Mouse (Mus musculus) A20 (cell line): ENCODE measurements around the gene Rab26.

Experiments
- DNase-seq: peaks from one replicate; pipeline ENCODE4 v3.0.0-alpha.2; 2011; ENCODE audit warnings: low read depth, low spot score

Rab26 gene

DNA sequence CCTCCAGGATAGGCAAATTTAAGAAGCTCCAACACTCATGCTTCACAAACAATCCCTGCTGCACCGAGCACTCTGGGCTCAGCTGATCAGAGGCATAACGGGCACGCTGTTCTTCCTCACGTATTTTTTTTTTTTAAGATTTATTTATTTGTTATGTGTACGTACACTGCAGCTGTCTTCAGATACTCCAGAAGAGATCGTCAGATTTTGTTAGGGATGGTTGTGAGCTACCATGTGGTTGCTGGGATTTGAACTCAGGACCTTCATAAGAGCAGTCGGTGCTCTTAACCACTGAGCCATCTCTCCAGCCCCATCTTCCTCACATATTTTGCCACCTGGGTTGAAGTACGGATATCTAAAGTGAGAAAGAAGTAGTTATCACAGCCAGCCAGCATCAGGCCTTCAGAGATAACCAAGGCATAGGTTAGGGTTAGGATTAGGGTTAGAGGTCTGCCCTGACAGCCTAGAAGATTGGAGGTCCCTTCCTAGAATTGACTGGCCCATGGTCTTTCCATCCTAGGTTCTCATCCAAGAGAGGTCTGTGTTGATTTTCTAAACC lies at the start of gene Rab26:
Gene Rab26, minus strand, starts transcription at position 51 of the 559 bp plus-strand sequence.
- no peak for DNase-seq

DNA sequence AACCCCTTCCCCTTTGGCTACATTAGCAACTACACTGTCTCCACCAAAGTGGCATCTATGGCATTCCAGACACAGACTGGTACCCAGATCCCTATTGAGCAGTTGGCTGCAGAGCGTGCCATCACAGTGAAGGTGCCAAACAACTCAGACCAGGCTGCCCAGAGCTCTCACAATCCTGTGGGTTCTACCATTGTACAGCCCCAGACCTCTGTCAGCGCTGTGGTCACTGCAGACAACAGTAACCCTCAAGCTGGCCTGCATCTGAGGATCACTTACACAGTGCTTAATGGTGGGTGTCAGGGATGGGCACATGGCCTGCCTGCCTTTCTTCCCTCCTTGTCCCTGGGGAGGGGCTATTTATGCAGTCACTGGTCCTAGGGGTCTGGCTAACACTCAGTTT lies 46.3 kb upstream of the Rab26 start:
- DNase-seq = no peak

DNA sequence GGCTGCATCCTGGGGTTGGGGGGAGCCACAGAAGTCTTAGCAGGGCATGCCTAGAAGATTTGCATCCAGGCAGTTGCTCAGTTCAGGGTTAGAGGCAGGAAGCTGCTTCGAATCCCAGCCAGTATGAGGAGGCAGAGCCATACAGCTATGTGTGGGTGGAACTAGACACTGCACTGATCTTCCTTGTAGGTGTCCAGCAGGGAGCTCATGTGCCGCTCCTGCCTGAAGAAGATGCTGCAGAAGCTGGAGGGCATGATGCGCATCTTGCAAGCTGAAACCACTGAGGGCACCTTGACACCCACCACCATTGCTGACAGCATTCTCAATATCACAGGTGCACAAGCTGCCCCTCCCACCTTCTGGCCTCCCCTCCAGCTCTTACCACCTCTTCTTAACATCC lies 45.5 kb upstream of the Rab26 start:
- no peak for DNase-seq

DNA sequence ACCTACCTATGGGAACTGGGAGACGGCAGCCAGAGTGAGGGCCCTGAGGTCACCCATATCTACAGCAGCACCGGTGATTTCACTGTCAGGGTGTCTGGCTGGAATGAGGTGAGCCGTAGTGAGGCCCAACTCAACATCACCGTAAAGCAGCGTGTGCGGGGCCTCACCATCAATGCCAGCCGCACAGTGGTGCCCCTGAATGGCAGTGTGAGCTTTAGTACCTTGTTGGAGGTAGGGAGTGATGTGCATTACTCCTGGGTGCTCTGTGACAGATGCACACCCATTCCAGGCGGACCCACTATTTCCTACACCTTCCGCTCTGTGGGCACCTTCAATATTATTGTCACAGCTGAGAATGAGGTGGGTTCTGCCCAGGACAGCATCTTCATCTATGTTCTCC lies 39.8 kb upstream of the Rab26 start:
- no peak for DNase-seq

DNA sequence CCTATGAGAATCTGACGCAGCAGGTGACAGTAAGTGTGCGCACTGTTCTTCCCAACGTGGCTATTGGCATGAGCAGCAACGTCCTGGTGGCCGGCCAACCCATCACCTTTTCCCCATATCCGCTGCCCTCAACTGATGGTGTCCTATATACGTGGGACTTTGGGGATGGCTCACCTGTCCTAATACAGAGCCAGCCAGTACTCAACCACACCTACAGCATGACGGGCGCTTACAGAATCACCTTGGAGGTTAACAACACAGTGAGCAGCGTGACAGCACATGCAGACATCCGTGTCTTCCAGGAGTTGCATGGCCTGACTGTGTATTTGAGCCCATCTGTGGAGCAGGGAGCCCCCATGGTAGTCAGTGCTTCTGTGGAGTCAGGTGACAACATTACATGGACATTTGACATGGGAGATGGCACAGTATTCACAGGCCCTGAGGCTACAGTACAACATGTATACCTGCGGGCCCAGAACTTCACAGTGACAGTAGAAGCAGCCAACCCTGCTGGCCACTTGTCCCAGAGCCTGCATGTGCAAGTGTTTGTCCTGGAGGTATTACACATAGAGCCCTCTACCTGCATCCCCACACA lies 38.7 kb upstream of the Rab26 start:
- DNase-seq = no peak

DNA sequence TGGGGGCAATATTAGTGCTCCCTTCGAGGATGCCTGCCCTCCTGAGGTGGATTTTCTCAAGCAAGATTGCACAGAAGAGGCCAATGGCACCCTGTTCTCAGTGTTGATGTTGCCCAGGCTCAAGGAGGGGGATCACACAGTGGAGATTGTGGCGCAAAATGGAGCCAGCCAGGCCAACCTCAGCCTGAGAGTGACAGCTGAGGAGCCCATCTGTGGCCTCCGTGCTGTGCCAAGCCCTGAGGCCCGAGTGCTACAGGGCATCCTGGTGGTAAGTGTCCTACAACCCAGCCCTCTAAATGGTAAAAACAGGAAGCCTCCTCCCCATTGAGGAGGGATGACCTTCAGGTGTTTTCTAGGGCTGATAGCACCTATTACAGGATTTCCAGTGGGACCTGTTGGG lies 35.8 kb upstream of the Rab26 start:
- DNase-seq = no peak

DNA sequence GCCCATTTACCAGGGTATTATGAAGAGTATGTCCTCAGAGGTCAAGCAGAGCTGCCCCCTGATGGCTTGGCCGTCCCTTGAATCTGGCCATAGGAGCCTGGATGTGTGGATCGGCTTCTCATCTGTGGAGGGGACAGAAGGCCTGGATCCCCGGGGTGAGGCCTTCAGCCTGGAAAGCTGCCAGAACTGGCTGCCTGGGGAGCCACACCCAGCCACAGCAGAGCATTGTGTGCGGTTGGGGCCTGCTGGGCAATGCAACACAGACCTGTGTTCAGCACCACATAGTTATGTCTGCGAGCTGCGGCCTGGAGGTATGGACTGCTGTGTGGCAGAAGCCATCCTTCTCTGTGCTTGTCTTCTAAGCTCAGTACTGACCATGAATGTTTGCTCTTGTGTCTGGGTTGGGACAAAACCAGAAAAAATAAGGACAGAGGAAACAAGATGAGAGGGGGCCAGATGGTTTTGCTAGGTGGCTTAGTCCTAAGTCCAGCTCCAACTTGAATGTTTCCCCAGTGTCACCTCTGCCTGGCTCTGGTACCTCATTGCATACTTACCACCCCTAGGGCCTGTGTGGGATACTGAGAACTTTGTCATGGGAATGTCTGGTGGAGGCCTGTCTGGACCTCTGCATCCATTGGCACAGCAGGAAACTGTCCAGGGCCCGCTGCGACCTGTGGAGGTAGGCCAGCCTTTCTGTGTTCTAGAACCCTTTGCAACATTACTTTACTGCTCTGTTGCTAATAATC lies 33.2 kb upstream of the Rab26 start:
- no peak for DNase-seq

DNA sequence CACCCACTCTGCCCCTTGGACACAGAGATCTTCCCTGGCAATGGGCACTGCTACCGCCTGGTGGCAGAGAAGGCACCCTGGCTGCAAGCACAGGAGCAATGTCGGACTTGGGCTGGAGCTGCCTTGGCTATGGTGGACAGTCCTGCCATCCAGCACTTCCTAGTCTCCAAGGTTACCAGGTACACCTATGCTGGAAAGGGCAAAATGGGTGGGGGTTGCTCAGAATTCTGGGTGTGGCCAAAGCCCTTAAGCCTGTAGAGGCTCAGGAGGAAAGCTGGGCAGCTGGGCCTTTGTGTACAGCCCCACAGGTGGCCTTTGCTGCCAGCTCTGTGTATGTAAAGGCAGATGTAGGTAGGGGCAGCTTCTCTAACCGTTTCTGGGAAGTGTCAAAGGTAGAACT lies 31.8 kb upstream of the Rab26 start:
- DNase-seq = no peak

DNA sequence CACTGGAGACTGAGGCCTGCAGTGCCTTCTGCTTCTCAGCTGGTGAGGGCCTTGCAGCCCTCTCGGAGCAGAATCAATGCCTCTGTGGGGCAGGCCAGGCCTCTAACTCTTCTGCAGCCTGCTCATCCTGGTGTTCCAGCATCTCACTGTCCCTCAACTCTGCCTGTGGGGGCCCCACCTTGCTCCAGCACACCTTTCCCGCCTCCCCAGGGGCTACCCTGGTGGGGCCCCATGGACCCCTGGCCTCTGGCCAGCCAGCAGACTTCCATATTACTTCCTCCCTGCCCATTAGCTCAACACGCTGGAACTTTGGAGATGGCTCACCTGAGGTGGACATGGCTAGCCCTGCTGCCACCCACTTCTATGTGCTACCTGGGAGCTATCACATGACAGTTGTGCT lies 31.1 kb upstream of the Rab26 start:
- DNase-seq = no peak

DNA sequence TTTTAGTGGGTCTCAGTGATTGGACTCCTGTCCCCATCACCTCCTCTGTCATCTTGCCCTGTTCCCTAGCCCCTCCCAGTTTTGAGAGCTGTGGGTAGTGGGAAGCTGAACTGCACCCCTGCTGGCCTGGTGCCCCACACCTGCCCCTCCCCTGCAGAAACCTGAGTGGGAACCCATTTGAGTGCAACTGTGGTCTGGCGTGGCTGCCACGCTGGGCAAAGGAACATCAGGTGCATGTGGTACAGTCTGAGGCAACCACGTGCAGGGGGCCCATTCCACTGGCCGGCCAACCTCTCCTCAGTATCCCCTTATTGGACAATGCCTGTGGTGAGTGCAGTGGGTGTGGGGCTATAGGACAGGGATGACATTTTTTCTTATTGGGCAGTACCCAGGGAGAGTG lies 30.4 kb upstream of the Rab26 start:
- DNase-seq = no peak

DNA sequence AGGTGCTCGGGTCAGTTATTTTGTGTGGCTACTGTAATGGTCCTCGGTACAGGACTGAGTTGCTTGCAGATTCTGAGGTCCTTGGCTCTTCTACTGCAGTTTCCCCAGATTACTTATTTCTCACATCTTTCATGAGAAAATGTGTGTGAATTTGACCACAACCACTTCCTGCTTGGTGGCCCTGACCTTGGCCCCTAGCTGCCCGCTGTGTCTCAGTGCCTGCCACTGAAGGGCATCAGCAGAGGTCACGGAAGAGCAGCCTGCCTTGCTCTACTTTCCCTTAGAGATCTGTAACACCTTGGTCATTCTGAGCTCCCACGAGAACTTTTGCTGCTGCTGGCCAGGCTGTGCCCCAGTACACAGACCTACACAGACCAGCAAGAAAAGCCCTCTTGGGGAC lies 29.6 kb upstream of the Rab26 start:
- no peak for DNase-seq

DNA sequence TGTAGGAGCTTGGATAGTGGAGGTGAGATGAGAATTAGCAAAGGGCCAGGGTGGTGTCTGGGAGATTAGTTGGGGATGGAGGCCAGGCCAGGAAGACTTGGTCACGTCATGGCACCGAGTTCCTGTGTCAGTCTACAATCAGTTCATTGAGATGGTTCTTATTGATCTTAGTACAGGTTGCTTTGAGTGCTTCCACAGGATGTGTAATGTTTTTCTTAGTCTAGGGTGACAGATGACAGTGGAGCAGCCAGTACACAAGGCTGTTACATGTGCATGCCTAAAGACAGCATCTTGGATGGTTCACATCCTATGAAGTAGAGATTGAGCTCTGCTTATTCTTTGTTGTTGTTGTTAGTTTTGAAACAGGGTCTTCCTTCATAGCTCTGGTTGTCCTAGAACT lies 27.6 kb upstream of the Rab26 start:
- no peak for DNase-seq

DNA sequence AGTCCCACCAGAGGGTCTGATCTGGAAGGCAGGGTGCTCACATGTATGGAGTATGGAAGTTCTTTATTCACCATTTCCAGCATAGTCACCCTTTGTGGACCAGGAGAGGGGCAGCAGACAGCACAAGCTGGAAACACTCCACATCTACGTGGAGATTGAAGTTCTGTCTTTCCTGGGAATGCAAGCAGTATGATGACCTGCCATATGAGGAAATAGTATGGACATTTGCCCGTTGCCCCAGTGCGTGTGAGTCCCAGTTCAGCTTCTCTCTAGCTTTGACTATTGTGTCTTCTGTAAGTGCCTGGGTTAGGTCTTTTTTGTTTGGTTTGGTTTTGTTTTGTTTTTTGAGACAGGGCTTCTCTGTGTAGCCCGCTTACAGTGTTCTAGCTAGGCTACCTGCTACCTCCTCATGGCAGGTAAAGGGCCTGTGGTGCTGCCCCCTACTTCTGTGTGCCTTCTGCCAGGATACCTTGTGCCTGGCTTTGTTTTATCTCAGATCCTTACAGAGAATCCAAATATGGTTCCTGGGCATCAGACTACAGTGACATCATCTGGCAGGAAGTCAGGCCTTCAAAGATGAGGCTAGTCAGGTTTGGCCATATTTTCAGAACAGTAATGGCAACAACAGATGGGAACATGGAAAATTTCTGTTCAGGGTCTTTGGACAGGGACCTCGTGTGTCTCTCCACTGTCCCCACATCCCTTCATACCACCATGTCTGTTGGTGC lies 26.5 kb upstream of the Rab26 start:
- DNase-seq = no peak

DNA sequence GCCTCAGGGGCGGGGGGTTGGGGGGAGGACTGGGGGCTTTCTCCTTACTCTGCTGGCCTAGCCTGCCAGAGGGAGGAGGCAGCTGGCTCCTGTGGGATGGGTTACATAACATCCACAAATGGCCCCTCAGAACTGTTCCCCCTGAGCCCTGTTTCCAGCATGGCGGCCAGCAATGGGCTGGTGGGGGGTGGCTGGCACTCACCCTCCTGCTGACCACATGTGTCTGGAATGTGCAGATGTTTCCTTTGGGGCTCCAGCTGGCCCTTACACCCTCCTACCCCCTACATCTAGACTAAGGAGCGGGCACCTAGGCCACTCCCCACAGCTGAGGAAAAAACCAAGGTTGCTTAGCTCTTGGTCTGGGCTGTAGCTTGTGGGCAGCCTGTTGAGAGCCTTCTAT lies 25.1 kb upstream of the Rab26 start:
- DNase-seq = no peak

DNA sequence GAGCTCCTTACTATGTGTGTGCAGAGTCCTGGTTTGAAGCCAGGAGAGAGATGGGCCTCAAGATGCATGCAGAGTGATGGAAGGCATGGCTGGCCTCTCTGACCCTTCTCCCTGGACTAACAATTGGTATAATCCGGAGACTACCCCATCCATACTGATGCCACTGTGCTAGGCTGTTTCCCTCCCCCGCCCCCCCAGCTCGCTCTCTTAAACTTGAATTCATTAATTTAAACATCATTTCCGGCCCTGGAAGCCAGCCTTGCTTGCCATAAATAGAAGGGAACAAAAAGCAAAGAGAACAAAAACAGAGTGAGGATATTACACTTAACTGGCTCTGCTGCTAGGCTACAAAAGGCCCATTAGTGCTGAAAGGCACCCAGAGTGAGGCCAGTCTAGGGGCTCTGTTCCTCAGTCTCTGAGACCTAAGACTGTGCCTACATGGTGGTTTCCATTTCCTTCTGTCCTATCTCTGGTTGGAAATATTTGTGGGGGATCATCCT lies 24.6 kb upstream of the Rab26 start:
- DNase-seq = no peak

DNA sequence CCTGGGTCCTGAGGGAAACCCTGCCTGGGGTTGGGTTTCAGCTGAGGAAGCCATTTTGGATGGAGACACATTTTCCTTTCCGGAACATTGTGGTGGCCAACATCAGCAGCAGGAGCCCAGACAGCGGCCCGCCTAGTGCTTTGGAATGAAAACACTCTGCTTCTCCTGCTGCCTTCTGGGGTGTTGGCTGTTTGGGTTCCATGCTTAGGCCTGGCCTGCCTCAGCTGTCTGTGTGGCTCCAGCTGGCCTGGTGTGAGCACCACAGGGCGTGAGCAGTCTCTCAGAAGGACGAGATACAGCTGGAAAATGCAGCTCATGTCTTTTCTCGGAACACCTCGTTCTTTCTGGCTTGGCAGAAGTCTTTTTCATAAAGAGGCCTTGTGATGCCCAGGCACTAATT lies 23.1 kb upstream of the Rab26 start:
- no peak for DNase-seq

DNA sequence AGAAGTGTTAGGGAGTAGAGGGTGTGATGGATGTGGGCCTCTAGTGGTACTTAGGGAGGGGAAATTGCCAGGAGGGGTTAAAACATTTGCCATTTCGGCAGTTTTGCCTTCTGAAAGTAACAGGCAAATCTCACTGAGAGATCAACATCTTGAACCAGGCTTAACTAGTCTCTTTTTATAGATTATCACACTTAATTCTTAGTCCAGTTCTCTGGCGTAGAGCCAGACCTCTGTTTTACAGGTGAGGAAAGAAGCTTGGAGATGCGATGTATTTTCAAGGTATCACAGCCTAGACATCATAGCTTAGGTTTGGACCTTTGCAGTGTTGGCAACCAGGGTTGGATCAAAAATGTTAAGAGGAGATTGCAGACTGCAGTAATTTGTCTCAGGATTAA lies 17.0 kb upstream of the Rab26 start:
- DNase-seq = no peak

DNA sequence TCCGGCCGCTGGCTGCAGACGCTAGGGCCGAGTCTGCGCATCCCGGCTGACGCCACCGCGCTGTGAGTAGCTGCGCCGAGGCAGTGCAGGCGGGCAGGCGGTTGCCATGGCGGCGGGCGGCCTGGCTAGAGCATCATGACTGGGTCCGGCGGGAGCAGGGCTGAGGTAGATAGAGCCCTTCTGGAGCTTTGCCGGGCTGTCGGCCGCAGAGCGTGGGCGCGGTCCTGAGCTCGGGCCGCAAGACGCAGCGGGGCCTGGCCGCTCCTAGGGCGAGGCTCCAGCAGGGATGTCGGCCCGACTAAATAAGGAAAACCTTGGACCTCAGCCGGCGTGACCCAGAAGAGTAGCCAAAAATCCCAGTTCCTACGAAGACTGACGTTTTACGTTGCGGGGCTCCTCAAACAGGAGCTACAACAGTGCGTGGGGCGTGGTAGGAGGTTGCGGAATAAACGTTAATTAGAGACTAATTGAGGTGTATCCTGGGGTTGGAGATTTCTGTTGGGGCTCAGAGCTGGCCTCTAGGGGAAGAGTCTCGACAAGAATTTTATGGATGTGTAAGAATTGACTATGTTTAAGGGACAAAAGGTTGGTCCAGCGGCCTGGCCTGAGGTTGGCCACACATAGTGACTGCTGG lies 16.5 kb upstream of the Rab26 start:
- DNase-seq = no peak

DNA sequence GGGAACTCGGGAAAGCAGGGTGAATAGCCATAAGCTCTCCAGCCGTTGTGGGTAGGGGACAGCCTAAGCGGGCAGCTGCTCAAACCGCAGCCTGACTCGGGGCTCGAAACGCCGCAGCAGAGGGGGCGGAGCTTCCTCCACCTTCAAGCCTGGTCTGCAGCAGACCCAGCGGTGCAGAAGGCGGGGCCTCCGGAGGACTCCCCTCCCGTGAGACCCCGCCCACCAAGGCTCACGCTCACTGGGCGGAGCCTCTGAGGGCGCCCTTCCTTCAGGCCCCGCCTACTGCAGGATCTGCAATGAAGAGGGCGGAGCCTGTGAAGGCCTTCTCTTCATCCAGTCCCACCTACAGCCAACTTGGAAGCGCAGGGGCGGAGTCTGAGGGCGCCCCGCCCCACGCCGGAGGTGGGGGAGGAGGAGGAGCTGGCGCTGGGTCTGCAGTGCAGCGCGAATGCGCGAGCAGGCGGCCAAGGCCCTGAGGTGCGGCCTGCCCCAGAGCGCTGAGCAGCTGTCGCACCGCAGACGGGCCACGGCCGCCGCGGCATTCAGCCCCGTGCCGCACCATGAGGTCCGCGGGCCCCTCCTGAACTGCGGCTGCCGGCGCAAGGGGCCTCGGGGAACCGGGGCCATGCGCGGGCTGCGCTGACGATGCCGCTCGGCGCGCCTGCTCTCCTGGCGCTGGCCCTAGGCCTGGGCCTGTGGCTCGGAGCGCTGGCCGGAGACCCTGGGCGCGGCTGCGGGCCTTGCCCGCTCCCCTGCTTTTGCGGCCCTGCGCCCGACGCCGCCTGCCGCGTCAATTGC lies 15.8 kb upstream of the Rab26 start, which contains the start of gene Pkd1:
Gene Pkd1, plus strand, starts transcription at position 217 of the 798 bp plus-strand sequence.
- DNase-seq = peak; percentile 100

DNA sequence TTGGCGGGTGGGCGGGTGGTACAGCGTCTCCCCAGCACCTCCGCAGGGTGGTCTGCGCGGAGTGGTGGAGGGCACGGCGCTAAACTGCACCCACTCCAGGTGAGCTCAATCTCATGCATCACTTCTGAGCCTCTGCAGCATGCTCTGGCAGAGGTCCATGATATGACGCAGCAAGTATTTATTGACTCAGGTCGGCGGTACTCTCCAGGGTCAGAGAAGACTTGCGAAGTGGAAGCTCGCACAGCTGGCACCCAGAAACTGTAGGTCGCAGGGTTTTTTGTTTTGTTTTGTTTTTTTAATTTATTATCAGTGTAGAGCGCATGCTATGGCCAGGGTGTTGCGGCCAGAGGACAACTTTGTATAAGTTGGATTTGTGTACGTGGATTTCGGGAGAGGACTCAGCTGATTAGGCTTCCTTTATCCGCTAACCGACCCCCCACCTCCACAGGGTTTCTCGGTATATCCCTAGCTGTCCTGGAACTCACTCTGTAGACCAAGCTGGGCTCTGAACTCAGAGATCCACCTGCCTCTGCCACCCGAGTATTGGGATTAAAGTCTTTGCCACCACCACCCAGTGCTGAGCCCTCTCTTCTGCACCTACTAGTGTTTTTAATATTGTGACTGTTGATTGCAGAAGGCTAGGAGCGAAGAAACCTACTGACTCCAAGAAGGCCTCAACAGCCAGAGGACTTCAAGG lies 15.1 kb upstream of the Rab26 start:
- DNase-seq = peak; percentile 88
